Mouse (Mus musculus) liver, adult (tissue): ENCODE measurements around the gene Chpf.

ENCODE experiments used
- GATA4 ChIP-seq: IDR thresholded peaks from 2 replicates; pipeline ENCODE4 v1.6.1; 2014; ENCODE audit warnings: mild to moderate bottlenecking, low read length; ENCODE audit not compliant: insufficient replicate concordance

The Chpf gene

DNA sequence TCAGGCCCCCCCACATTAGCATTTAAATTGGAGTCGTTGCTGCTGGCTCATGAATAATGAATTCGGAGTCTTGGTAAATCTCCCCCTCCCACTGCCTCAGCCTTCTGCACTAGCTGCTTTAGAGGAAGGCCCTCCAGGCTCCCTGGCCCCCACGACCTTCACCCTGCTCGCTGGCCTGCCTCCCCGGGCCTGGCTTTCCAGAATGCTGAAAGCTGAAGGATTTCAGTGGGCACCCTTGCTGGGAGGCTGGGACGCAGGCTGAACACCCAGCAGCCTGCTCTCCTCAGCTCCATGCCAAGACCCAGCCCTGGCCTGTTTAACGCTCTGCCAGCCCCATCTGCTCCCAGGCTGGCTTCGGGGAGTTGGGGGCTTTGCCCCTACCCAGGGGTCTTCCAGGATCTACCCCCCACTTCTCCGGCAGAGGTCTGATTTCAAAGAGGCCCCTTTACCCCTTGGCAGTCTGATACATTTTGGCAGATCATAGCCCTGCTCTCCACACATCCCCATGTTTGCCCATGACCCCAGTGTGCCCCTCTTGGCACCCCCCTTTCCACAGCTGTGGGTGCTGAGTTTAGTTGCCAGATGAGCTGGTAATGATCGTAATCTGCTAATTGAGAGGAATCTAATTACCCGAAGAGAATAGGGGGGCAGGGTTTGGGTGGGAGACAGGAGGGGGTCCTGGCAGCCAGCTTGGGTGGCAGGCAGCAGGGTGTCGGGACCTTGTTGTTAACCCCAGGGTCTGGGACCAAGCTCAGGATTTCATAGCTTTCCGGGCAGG, 35.7 kb downstream of the Chpf start:
- TF ChIP-seq GATA4, result no peak

DNA sequence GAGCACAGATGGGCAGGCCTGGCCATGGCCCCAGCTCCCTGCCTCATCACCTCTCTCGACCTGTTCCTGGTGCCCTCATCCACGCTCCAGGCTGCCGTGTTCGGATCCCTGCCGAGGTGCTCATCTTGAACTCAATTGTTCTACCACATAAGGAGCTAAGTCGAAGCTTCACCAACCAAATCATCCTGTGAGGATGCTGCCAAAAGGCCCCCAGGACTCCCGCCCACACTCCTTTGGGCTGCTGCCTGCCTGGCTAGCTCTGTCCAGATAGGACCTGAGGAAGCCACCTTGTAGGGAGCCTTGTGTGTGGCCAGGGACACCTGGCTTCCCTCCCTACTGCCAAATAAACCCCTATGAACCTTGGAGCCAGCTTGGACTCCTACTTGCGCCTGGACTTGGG, 36.3 kb downstream of the Chpf start:
- no peak for TF ChIP-seq GATA4

DNA sequence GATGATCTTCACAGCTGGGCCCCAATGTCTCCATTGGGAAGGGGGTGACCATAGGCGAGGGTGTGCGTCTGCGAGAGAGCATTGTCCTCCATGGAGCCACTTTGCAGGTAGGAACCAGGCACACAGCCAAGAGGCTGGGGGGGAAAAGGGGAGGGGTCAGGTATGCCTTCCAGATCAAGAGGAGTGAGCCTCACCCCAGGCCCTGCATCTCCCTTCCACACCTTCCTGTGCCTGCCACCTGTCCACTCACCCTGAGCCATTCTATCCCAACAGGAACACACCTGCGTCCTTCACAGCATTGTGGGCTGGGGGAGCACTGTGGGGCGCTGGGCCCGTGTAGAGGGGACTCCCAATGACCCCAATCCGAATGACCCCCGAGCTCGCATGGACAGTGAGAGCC, 36.9 kb downstream of the Chpf start:
- no peak for TF ChIP-seq GATA4

DNA sequence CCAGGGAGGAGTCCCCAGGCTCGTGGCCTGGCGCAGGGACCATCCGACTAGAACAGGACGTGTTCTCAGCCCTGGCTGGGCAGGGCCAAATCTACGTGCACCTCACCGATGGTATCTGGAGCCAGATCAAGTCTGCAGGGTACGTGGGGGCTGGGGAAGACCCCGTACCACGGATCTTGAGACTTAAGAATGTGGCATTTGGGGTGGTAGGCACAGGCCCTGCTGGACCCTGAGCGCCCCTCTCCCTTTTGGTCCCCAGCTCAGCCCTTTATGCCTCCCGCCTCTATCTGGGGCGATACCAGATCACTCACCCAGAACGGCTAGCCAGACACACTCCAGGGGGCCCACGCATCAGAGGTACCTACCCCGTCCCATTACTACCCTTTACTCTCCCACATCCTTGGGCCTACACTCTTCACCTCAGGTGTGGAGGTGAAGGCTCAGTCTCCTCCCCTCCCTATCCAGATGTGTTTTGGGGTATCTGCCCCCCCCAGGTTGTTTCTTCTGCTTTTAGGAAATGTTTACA, 37.6 kb downstream of the Chpf start:
- no peak for TF ChIP-seq GATA4

DNA sequence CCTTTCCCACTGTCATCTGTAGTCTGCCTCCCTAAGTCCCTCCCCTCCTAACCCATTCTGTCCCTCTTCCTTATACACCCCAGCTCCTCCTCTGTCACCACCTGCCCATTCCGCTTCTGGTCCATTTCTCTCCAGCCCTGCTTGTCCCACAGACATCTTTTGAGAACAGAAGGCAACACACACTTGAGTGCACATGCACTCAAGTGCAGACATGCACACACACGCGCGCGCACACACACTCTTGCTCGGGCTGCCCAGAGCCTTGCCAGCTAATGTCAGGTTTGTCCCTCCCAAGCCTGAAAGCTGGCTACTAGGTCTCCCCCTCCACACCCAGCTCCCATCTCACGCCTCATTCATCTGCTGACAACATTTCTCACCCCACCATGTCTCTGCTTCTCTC, 38.4 kb downstream of the Chpf start:
- TF ChIP-seq GATA4, result no peak

DNA sequence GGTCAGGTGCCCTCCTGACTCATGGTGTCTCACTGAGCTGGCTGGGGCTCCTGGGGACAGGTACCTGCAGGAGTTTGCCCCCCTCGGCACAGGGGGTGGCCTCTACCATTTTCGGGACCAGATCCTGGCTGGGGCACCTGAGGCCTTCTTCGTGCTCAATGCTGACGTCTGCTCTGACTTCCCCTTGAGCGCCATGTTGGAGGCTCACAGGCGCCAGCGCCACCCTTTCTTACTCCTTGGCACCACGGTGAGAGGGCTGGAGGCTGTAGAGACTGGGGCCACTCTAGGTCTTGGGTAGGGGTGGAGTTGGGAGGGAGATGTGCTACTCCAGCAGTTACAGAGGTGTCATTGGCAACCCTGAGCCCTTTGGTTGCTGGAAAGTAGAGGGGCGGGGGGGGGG, 40.3 kb downstream of the Chpf start:
- no peak for TF ChIP-seq GATA4

DNA sequence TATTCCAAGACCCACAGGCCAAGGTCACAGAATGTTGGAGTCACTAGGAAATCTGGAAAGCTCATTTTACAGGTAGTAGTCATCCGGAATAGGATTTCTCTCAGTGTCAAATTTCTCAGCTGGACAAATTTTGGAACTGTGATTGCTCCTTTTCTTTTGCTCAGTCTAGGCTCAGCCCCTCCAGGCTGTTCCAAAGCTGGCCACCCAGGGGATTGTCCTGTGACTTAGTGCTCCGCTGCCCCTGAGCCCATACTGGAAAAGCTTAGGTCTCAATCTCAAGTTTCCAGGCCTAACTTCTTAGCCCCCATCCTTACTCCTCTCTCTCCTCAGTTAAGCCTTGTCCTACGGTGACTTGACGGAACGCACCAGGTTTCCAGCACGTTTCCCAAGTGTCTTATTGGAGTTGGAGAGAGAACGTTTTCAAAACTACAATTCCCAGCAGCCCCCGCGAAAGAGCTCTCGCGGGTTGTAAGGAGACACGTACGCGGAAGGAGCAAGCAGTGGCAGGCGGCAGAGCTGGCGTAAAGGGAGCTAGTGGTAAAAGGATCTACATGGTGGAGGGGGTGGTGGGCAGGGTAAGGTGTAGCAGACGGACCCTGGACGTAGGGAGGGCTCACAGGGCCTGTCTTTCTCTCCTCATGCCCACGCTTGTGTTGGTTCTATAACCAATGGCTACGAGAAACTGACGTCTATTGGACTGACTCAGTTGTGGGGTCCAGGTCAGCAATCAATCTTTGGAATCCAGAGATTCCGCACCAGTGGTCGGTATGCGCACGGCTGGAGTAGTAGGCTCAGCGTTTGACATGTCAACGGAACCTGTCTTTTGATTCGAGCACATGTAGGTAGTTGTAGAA, 43.4 kb downstream of the Chpf start, which contains the start of gene Gmppa:
Gene Gmppa (plus strand): TSS at position 456 of the 854 bp plus-strand sequence.
- TF ChIP-seq GATA4, result no peak

DNA sequence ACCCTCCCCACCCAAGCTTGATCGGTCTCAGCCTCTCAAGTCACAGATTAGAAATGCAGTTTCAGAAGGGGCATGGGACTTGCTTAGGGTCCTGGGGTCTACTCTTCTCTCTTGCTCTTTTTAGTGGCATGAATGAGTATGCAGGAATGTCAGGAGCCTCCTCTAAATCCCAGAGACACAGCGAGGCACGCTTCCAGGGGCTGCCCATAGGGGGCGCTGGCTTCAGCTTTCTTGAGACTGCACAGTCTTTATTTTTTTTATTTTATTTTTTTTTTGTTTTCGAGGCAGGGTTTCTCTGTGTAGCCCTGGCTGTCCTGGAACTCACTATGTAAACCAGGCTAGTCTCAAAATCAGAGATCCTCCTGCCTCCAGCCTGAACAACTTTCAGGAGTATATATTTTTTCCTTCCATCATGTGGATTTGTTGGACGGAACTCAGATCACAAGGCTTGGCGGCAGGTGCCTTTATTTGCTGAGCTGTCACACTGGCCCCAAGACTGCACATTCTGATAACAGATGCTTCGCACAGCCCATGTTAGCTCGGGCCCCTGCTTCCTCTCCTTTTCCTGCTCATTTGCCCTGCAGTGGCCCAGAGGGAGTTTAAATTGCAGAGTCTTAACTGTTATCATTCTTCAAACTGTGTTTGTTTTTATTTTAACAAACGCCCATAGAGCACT, 53.2 kb downstream of the Chpf start:
- no peak for TF ChIP-seq GATA4
